Mouse (Mus musculus): ENCODE results near the gene Ferd3l. TPM values are rescaled to one million over a fixed set of nuclear protein-coding genes. Genes with fewer than 3 reads are reported as not detected.

The Ferd3l gene
- not detected in 2 replicates for polyA plus RNA-seq (2014; fragmentation: Nextera tagmentation; extraction: Ambion mirVana)

DNA sequence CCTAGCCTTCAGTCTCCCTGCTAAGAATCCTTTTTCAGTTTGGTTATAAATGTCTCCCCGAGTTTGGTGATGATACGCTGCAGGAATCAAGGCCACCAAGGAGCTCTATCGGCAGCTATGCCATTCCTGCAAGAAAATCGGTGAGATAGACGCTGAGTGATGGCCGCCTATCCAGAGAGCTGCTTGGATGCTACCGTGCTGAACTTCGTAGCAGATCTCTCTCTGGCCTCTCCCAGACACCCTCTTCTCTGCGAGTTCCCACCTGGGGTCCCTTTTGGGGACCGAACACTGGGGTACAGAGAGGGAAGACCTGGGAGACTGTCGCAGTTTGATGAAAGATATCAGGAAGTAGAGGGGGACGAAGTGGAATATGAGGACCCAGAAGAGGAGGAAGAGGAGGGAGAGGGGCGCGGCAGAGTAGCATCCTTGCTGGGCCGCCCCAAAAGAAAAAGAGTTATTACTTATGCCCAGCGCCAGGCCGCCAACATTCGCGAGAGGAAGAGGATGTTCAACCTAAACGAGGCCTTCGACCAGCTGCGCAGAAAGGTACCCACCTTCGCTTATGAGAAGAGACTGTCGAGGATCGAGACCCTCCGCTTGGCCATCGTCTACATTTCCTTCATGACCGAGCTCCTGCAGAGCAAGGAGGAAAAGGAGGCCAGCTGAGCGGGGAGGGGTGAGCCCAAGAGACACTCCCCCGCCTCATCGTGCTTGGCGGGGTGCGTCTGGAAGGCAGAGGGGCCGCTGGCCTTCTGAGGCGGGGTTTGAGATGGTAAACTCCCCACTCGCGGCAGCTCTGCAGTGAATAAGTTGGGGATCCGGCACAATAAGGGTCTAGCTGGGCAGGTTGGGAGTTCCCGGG lies at the start of gene Ferd3l:
Ferd3l (plus strand) TSS at position 95 of the 862 bp plus-strand sequence.
- Histone ChIP-seq H3K27ac (ENCODE audit: low read depth) (no peak within 1 kb of the TSS), H3K4me3 (ENCODE audit: low read depth, low read length) (no peak within 1 kb of the TSS), H3K9ac (no peak within 1 kb of the TSS), H3K27me3 (ENCODE audit: insufficient read depth, low read length) (peaks cover 30% of the 10 kb centered on the region), H3K9me3 (ENCODE audit: low read depth, low read length) (no peaks in the 10 kb centered on the region), H3K36me3 (ENCODE audit: insufficient read depth) (no peaks in the 10 kb centered on the region), H3K4me2 (peak within 1 kb of the TSS; percentile 15; the same call in 1 of the 2 replicates), H3K4me1 (ENCODE audit: insufficient read depth) (no peaks in the 10 kb centered on the region)
- DNase-seq = no peak
- WGBS = under 1% methylated on average over 39 of the region's 39 CpGs
- ATAC-seq (ENCODE audit: insufficient read depth) = no peak
- no peak for TF ChIP-seq CTCF (IDR thresholded peaks at IDR 0.05; ENCODE audit: low read depth)

DNA sequence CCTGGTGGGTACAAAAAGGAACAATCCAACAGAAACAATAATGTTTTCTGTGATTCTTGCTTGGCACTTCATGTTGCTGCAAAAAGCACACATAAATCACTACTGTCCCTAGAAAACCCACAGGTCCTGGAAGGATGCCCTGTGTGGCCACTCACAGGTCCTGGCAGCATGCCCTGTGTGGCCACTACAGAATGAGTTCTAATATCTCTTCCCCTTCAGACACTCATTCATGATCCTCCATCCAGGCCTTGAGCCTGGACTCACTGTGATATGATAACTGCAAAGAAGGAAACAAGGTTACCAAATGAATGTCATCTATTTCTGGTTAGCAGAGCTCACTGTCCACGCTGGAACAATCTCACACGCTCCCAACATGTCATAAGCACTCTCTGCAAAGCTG lies 34.3 kb upstream of the Ferd3l start:
- Histone ChIP-seq H3K27ac (ENCODE audit: low read depth) (no peak overlapping the region), H3K4me3 (ENCODE audit: low read depth, low read length) (no peak overlapping the region), H3K36me3 (ENCODE audit: insufficient read depth) (no peaks in the 10 kb centered on the region), H3K9me3 (ENCODE audit: low read depth, low read length) (no peaks in the 10 kb centered on the region), H3K4me2 (no peak overlapping the region), H3K9ac (no peak overlapping the region), H3K4me1 (ENCODE audit: insufficient read depth) (no peaks in the 10 kb centered on the region), H3K27me3 (ENCODE audit: insufficient read depth, low read length) (no peaks in the 10 kb centered on the region)
- TF ChIP-seq CTCF (IDR thresholded peaks at IDR 0.05; ENCODE audit: low read depth) = no peak
- 56% methylated on average over 2 of the region's 2 CpGs for WGBS
- DNase-seq (no peak), ATAC-seq (ENCODE audit: insufficient read depth) (no peak)

DNA sequence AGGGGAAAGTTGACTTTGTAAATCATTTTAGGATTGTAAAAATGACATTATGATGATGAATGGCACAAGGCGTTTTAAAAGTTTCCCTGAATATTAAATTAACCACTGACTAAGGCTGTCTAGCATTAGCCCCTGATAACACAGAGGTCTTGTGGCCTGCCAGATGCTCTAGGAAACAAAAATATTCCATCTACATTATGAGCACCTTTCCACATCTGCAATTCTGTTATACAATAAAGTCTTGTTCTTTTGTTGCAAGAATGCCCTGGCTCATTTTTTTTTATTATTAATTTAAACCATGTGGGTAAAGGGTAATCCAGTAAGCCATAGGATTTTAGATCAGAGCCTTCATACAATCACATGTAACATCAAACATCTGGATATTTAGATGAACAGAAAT lies 33.6 kb upstream of the Ferd3l start:
- WGBS = 62% methylated on average over 1 of the region's 1 CpGs
- DNase-seq = no peak
- no peak overlapping the region for H3K27ac ChIP-seq (ENCODE audit: low read depth)
- no peak for ATAC-seq (ENCODE audit: insufficient read depth)
- H3K4me1 ChIP-seq (ENCODE audit: insufficient read depth) = no peaks in the 10 kb centered on the region
- H3K36me3 ChIP-seq (ENCODE audit: insufficient read depth) = no peaks in the 10 kb centered on the region
- H3K9ac ChIP-seq = no peak overlapping the region
- no peaks in the 10 kb centered on the region for H3K27me3 ChIP-seq (ENCODE audit: insufficient read depth, low read length)
- H3K4me3 ChIP-seq (ENCODE audit: low read depth, low read length) = no peak overlapping the region
- H3K9me3 ChIP-seq (ENCODE audit: low read depth, low read length) = no peaks in the 10 kb centered on the region
- no peak overlapping the region for H3K4me2 ChIP-seq
- no peak for TF ChIP-seq CTCF (IDR thresholded peaks at IDR 0.05; ENCODE audit: low read depth)

DNA sequence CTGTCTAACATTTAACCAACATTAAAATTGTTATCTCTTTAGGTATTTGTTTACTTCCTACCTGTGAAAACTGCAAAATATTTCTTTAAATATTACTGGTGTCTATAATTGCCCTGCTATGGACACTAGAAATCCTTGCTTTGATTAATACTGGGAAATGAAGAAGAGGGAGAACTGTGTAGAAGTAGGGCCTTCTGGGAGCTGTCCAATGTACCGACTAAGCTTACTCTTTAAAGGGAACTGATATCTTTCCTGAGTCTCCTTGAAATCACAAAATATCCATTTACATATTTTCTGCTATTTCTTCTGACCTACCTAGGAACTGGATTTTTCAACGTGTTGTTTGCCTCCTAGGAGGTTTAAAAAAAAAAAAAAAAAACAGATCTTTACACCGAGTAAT lies 1.5 kb upstream of the Ferd3l start:
- Histone ChIP-seq H3K9me3 (ENCODE audit: low read depth, low read length) (no peaks in the 10 kb centered on the region), H3K4me2 (no peak overlapping the region), H3K27me3 (ENCODE audit: insufficient read depth, low read length) (peaks cover 30% of the 10 kb centered on the region), H3K9ac (no peak overlapping the region), H3K4me1 (ENCODE audit: insufficient read depth) (no peaks in the 10 kb centered on the region), H3K27ac (ENCODE audit: low read depth) (no peak overlapping the region), H3K4me3 (ENCODE audit: low read depth, low read length) (no peak overlapping the region), H3K36me3 (ENCODE audit: insufficient read depth) (no peaks in the 10 kb centered on the region)
- 10% methylated on average over 3 of the region's 3 CpGs for WGBS
- DNase-seq = peak; percentile 78
- ATAC-seq (ENCODE audit: insufficient read depth) = no peak
- no peak for TF ChIP-seq CTCF (IDR thresholded peaks at IDR 0.05; ENCODE audit: low read depth)

DNA sequence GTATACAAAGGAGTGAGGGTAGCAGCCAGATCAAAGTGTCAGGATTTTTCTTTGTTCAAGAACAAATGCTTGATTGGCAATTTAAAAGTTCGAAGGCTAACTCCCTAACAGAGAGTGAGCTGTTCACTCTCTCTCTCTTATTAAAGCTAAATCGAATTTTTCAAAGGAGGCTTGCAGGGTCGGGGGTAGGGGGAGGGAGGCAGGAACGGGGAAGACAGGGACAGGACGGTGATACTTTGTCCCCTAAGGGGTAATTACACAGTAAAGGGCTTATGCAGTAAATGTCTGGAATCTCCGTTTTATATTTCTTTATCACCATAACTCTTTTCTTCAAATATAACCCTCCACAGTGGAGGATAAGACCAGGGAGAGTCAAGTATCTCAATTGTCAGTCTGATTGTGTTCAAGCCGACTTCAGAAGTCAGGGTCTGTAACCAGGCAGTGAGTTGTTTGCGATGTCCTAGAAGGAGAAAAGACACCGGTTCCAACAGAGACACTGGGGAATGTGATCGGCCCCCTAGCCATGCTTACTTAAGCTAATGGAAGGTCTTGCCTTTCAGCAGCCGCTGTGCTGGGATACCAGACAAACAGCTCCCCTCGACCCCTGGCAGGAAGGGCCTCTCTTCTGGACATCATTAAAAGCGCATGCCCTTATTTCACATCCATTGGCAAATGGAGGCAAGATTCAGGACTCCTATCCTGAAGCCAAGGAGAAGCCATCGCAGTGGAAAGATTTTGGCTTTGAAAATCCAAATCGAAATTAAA lies 709 bp upstream of the Ferd3l start:
- no peak for DNase-seq
- H3K36me3 ChIP-seq (ENCODE audit: insufficient read depth) = no peaks in the 10 kb centered on the region

DNA sequence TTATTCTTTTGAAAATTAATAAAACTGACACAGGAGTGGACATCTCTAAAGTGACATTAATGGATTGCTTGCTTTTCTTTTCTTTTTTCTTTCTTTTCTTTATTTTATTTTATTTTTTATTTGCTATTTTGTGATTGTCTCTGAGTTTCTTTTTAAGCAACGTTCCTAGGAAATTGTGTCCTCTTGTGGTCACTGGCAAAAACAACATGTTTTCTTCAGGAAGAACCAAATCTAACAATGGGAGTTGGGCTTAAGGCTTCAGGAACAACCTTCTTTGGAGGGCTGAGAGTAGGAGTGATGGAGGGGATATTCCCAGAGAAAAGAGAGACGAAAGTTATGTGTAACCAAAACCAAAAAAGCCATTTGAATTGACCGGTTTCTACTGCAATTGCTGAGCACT lies 24.6 kb downstream of the Ferd3l start:
- peaks cover 57% of the 10 kb centered on the region for H3K27me3 ChIP-seq (ENCODE audit: insufficient read depth, low read length)
- no peak overlapping the region for H3K4me3 ChIP-seq (ENCODE audit: low read depth, low read length)
- no peak overlapping the region for H3K4me2 ChIP-seq
- H3K9ac ChIP-seq = no peak overlapping the region
- DNase-seq (peak; percentile 35), ATAC-seq (ENCODE audit: insufficient read depth) (no peak)
- no peak overlapping the region for H3K27ac ChIP-seq (ENCODE audit: low read depth)
- H3K9me3 ChIP-seq (ENCODE audit: low read depth, low read length) = no peaks in the 10 kb centered on the region
- peak; percentile 57 for TF ChIP-seq CTCF (IDR thresholded peaks at IDR 0.05; ENCODE audit: low read depth)
- no peaks in the 10 kb centered on the region for H3K4me1 ChIP-seq (ENCODE audit: insufficient read depth)
- 7% methylated on average over 3 of the region's 3 CpGs for WGBS
- no peaks in the 10 kb centered on the region for H3K36me3 ChIP-seq (ENCODE audit: insufficient read depth)

More for the DNA sequence above, 709 bp upstream of the Ferd3l start:
- no peaks in the 10 kb centered on the region for H3K4me1 ChIP-seq (ENCODE audit: insufficient read depth)
- H3K27me3 ChIP-seq (ENCODE audit: insufficient read depth, low read length) = peaks cover 30% of the 10 kb centered on the region
- H3K9ac ChIP-seq = no peak overlapping the region
- no peak overlapping the region for H3K4me2 ChIP-seq
- no peaks in the 10 kb centered on the region for H3K9me3 ChIP-seq (ENCODE audit: low read depth, low read length)
- ATAC-seq (ENCODE audit: insufficient read depth) = no peak
- no peak for TF ChIP-seq CTCF (IDR thresholded peaks at IDR 0.05; ENCODE audit: low read depth)
- 2% methylated on average over 15 of the region's 15 CpGs for WGBS
- H3K4me3 ChIP-seq (ENCODE audit: low read depth, low read length) = no peak overlapping the region
- H3K27ac ChIP-seq (ENCODE audit: low read depth) = no peak overlapping the region

All from lung, embryonic 14.5 days (tissue).